Mouse (Mus musculus): ENCODE measurements around the gene Dhdh. TPM values are rescaled to one million over a fixed set of nuclear protein-coding genes. Genes with fewer than 3 reads are reported as not detected.

Dhdh gene
- polyA plus RNA-seq (2014; fragmentation: Illumina TruSeq; extraction: RNeasy Lipid Tissue Mini Kit (QIAGEN cat#74804); ENCODE audit: insufficient read depth, low read depth, low replicate concordance) = 5.0 TPM

DNA sequence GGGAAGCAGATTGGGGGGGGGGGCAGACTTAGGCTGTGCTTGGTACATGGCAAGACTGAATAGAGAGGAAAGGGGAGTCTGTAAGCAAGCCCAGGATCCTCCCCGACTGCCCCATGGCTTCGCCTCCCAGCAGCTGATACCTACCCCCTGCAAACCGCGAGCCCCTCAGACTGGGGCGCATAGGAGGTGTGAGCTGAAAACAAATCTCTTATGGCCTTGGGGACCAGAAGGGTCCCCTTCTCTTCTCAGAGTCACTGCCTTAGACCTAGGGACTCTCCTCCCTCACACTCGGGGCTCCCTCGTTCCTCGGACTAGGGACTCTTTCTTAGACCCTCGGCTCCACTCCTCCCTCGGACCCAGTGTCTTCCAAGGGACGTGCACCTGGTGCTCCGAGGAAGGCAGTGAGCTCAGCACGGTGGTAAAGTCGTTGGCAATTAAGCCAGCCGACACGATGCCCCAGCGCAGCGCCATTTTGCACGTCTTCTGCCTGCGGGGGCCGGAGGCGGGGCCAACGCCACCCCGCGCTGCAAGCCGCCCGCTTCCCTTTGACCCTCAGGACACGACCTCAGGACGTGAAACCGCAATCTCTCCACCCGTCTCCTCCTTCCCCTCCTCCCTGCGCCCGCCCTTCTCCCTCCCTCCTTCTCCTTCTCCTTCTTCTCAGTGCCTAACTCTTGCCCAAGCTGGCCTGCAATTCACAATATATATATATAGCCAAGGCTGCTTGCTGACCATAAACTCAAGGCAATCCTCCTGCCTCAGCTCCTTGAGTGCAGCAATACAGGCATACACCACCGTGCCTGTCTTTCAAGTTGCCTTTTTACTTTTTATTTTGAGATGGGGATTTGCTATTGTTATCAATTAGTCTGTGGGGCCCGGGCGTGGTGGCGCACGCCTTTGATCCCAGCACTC lies at the start of gene Dhdh:
Gene Dhdh (minus strand): TSS at position 513 of the 912 bp plus-strand sequence.

DNA sequence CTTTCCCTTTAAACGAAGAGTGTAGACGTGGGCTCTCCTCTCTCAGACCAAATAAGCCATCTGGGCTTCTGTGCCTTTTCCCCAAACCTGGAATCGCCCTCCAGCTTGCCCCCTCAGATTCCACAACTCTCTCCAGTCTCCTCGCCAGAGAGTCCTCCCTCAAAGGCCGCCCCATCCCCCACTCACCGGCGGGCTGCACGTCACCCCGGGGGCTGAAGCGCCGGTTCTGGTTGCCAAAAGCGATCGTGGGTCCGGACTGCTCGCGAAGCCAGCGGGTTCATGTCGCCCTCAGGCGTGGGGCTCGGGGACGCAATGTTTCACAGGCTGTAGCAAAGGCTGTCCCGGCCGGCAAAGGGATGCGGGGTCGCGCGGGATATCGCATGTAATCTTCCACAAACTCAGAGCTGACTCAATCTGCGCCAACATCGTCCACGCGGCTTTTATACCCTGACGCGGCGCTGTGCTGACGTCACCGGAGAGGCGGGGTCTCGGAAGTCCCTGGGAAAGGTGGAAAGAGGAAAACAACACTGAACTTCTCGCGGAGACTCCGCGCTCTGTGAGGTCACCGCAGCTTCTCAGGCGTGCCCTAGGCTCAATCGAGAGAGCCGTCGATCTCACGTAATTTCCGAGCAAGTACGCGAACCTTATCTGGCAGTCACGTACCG lies 37.3 kb upstream of the Dhdh start, which contains the start of the genes Ppp1r15a and Plekha4:
Gene Ppp1r15a (minus strand): TSS at position 460 of the 665 bp plus-strand sequence.
Gene Plekha4 (plus strand): TSS at position 522 of the 665 bp plus-strand sequence.

DNA sequence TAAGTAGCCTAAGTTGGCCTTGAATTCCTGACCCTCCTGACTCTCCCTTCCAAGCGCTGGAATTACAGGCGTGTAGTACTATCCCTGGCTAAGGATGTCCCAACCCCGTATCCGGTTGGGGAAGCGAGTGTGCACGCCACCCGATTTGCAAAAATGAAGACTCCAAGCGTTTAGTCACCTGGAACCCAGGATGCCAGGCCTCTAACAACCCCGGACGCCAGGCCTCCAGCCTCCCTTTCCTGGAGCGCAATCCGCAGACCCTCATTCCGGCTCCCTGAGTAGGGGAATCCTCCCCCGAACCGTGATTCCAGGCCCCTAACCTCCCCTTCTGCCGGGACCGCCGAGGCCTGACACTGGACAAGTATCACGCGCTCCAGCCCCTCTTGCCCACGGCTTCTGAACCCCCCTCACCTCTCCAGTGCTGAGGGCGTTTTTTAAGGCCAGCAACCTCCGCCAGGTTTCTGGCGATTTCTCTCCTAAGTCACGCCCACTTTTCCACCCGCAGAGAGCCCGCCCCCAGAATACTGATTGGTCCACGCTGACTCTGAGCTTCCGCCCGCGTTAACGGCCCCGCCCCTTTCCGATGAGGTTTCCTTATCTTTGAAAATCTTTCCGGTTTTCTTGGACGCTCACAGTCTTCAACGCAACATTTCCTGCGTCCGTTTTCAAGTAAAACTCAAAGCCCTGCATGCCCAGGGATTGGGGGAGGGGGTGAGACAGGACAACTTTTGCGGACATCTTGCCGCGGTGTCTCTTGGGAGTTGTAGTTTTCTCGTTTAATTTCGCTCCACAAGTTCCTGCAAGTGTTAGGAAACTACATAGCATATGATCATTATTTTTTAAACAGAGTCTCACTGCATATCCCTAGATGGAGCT lies 21.5 kb upstream of the Dhdh start, which contains the start of gene Nucb1:
Gene Nucb1 (minus strand): TSS at position 495 of the 876 bp plus-strand sequence.

DNA sequence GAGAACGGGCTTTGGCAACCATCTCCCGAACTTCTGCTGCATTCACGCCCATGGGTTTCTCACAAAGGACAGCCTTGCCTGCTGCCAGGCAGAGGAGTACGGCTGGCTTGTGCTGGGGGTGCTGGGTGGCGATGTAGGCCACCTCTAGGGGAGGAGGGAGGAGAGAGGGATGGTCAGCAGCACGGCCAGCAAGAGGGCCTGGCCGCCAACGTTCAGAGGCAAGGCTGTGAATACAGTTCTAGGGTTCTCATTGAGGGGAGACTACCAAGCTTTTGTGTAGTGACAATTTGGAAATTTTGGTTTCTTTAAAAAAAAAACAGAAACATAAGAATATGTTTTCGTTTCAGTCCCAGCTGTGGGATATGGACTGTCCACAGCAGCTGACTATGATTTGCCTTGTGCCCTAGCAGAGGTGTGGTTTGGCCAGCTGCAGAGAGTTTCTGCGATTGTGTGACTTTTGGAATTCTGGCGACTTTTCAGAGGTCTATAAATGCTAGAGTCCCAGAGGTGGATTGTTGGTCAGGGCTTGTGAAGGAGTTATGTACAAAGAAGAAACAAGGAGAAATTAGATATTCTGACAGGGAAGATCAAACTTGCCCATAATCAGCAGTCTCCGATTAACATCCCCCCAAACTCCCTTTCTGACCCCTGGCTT lies 1.7 kb downstream of the Dhdh start, which contains the start of gene Gm45808:
Gene Gm45808 (minus strand): TSS at position 51 of the 655 bp plus-strand sequence.

DNA sequence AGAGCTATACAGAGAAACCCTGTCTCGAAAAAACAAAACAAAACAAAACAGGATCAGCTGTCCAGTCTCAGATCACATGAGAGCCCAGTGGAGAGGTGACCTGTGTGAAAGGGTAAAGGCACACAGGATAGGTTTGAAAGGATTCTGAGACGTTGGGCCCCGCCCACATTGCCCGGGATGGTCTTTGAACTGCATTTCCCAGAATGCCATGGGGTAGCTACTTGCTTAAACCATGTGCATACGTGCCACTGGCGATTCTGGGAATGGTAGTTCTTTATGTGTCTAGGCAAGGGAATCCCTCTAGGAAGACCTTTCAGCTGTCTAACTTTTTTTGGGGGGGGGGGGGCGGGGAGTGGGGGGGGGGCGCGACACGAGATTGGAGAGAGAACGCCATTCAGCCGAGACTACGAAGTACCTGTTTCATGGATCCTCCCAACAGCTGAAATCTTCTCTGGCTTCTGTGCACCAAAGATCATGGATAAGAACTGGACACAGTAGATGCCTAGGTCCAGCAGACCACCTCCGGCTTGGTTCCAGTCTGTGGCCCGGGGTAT lies 7.2 kb downstream of the Dhdh start, which contains the start of gene Tulp2:
Gene Tulp2 (plus strand): TSS at position 504 of the 554 bp plus-strand sequence.

DNA sequence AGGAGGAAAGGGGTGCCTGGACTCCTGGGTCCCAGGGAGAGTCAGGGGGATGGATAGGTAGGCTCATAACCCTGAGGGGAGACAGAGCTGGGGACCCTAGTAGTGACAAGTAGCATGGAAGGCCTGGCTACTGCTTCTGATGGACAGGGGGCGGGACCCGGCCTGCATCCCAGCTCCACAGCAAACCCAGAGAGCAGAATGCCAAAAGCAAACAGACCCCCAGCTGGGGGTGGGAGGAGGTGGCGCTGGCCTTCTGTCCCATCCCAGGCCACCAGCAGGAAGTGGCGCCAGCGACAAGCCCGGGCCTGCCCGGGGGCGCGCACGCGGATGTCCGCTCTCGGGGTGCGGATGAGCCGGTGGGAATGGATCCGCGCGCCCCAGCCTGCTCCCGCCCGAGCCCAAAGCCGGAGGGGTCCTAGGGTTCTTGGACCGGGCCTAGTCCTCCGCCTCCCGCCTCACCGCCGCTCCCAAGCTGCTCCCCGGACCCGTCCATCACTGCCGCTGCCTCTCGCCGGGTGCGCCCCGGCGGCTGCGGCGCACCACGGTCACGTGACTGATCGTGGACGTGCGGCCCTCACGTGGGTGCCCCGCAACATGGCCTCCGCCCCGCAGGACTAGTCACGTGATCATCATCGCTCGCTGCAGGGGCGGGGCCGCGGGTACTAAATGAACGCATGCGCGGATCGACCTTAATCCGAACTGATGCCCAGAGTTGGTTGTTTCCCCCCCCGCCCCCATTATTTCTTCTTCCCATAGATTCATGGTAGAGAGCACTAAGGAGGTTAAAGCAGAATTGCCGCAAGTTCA lies 22.1 kb downstream of the Dhdh start, which contains the start of gene Bax:
Gene Bax (minus strand): TSS at position 616 of the 807 bp plus-strand sequence.

DNA sequence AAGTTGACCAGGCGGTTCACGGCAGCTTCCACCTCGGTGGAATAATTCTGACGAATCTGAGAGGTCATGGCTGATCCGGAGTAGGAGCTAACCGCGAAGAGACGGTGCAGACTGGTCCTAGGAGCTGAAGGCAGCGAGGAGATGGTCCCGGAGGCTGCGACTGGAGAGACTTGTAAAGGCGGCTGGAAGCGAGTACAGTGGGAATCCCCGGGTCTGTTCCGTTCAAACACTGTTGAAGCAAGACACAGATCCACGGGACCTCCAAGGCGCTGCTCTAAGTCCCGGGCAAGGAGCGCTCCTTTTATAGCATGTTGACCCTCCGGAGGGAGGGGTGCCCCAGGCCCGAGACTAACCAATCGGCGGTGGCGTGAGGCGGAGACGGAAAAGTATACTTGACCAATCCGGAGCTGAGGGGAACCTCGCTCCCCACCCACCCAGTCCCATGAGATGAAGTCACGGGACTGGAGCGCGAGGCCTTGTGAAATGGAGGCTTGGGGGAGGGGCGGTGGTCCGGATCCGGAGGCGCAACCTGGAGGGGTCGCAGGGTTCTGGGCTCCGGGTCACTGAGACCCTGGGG lies 29.0 kb downstream of the Dhdh start, which contains the start of gene Ftl1:
Gene Ftl1 (minus strand): TSS at position 321 of the 577 bp plus-strand sequence.

DNA sequence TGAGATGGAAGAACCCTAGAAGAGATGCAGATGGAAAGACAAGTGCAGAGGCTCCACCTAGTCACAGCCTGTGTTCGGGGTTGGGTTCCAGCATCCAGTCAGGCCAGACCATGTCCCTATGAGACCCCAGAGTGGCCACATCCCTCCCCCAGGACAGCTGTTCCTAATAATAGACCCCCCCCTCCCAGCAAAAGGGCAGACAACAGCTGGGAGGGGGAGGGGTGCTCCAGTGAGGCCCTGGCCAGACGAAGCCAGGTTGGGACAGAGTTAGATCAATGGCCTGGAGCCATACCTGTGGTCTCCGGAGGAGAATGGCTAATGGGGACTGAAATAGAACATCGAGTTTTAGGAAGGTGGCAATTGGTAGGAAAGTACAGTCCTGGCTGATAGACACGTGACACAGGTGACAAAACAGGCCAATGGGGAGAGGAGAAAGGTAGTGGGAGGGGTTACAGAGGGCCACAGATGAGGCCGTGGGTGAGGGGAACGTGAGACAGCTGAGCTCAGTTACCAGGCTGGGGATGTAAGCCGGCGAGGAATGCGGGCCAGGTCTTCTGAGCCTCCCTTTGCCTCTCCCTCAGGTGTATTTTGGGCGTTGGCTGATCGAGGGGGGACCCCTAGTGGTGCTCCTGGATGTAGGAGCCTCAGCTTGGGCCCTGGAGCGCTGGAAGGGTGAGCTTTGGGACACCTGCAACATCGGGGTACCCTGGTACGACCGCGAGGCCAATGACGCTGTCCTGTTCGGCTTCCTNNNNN lies 50.9 kb downstream of the Dhdh start, which contains the start of gene Ruvbl2:
Gene Ruvbl2 (minus strand): TSS at position 576 of the 756 bp plus-strand sequence.

DNA sequence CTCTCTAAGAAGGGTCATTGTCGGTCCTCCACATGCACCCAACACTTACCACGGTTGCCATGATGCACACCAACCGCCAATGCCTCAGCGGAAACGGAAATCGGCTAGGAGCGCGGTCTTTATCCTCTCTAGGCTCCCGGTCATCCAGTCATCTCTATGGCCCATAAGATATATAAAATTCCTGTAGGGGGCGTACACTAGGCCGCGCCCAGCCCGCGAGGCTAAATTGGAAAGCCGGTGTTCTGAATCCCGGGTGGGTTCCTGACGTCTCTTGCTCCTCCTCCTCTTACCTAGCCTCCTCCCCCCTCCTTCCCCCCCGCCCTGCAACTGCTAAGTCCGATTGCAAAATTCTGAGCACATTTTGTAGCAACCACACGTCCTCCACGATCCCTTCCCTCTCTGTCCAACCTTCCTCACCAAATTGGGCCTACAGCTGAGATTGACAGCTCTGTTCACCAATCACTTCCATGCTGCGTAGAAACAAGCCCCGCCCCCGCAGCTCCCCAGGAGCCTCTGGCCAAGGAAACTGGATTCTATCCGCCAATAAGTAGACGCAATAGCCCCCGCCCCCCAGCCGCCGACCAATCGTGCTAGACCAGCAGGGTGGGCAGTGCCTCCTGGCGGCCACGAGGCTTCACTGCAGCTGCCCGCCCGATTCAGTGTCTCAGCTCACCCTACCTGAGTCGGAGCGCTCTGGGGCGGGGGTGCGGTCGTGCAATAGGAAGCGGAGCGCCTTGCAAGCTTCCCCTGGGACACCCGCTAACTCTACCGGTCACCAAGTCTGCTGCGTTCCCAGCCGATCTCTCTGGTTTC lies 54.2 kb downstream of the Dhdh start, which contains the start of gene Gys1:
Gene Gys1 (plus strand): TSS at position 642 of the 813 bp plus-strand sequence.

Other genes with a start within 250 kb of the Dhdh start
- gene Cd37, start 249.7 kb downstream of the Dhdh start, polyA plus RNA-seq (2014; fragmentation: Illumina TruSeq; extraction: RNeasy Lipid Tissue Mini Kit (QIAGEN cat#74804); ENCODE audit: insufficient read depth, low read depth, low replicate concordance) = 36.3 TPM
- gene Slc6a16, start 247.7 kb downstream of the Dhdh start, polyA plus RNA-seq (2014; fragmentation: Illumina TruSeq; extraction: RNeasy Lipid Tissue Mini Kit (QIAGEN cat#74804); ENCODE audit: insufficient read depth, low read depth, low replicate concordance) = not detected
- gene Slc6a21, start 211.3 kb downstream of the Dhdh start, polyA plus RNA-seq (2014; fragmentation: Illumina TruSeq; extraction: RNeasy Lipid Tissue Mini Kit (QIAGEN cat#74804); ENCODE audit: insufficient read depth, low read depth, low replicate concordance) = not detected
- gene Trpm4, start 155.0 kb downstream of the Dhdh start, polyA plus RNA-seq (2014; fragmentation: Illumina TruSeq; extraction: RNeasy Lipid Tissue Mini Kit (QIAGEN cat#74804); ENCODE audit: insufficient read depth, low read depth, low replicate concordance) = 26.8 TPM
- gene Hrc, start 153.5 kb downstream of the Dhdh start, polyA plus RNA-seq (2014; fragmentation: Illumina TruSeq; extraction: RNeasy Lipid Tissue Mini Kit (QIAGEN cat#74804); ENCODE audit: insufficient read depth, low read depth, low replicate concordance) = 4.6 TPM
- 0.80 TPM for gene Ppfia3, start 121.8 kb downstream of the Dhdh start, polyA plus RNA-seq (2014; fragmentation: Illumina TruSeq; extraction: RNeasy Lipid Tissue Mini Kit (QIAGEN cat#74804); ENCODE audit: insufficient read depth, low read depth, low replicate concordance)
- gene Lin7b, start 118.2 kb downstream of the Dhdh start, polyA plus RNA-seq (2014; fragmentation: Illumina TruSeq; extraction: RNeasy Lipid Tissue Mini Kit (QIAGEN cat#74804); ENCODE audit: insufficient read depth, low read depth, low replicate concordance) = not detected
- gene Snrnp70, start 93.1 kb downstream of the Dhdh start, polyA plus RNA-seq (2014; fragmentation: Illumina TruSeq; extraction: RNeasy Lipid Tissue Mini Kit (QIAGEN cat#74804); ENCODE audit: insufficient read depth, low read depth, low replicate concordance) = 123 TPM
- gene Kcna7, start 83.2 kb downstream of the Dhdh start, polyA plus RNA-seq (2014; fragmentation: Illumina TruSeq; extraction: RNeasy Lipid Tissue Mini Kit (QIAGEN cat#74804); ENCODE audit: insufficient read depth, low read depth, low replicate concordance) = not detected
- 3.0 TPM for gene Ntf5, start 75.1 kb downstream of the Dhdh start, polyA plus RNA-seq (2014; fragmentation: Illumina TruSeq; extraction: RNeasy Lipid Tissue Mini Kit (QIAGEN cat#74804); ENCODE audit: insufficient read depth, low read depth, low replicate concordance)
- 5.9 TPM for gene Lhb, start 68.0 kb downstream of the Dhdh start, polyA plus RNA-seq (2014; fragmentation: Illumina TruSeq; extraction: RNeasy Lipid Tissue Mini Kit (QIAGEN cat#74804); ENCODE audit: insufficient read depth, low read depth, low replicate concordance)
- 8.9 TPM for gene Gys1, start 54.0 kb downstream of the Dhdh start, polyA plus RNA-seq (2014; fragmentation: Illumina TruSeq; extraction: RNeasy Lipid Tissue Mini Kit (QIAGEN cat#74804); ENCODE audit: insufficient read depth, low read depth, low replicate concordance)
- gene Ruvbl2, start 50.7 kb downstream of the Dhdh start, polyA plus RNA-seq (2014; fragmentation: Illumina TruSeq; extraction: RNeasy Lipid Tissue Mini Kit (QIAGEN cat#74804); ENCODE audit: insufficient read depth, low read depth, low replicate concordance) = 33.3 TPM
- 2,902 TPM for gene Ftl1, start 28.9 kb downstream of the Dhdh start, polyA plus RNA-seq (2014; fragmentation: Illumina TruSeq; extraction: RNeasy Lipid Tissue Mini Kit (QIAGEN cat#74804); ENCODE audit: insufficient read depth, low read depth, low replicate concordance)
- 93.3 TPM for gene Bax, start 21.9 kb downstream of the Dhdh start, polyA plus RNA-seq (2014; fragmentation: Illumina TruSeq; extraction: RNeasy Lipid Tissue Mini Kit (QIAGEN cat#74804); ENCODE audit: insufficient read depth, low read depth, low replicate concordance)
- gene Tulp2, start 6.9 kb downstream of the Dhdh start, polyA plus RNA-seq (2014; fragmentation: Illumina TruSeq; extraction: RNeasy Lipid Tissue Mini Kit (QIAGEN cat#74804); ENCODE audit: insufficient read depth, low read depth, low replicate concordance) = not detected
- not detected for gene Gm45808, start 2.0 kb downstream of the Dhdh start, polyA plus RNA-seq (2014; fragmentation: Illumina TruSeq; extraction: RNeasy Lipid Tissue Mini Kit (QIAGEN cat#74804); ENCODE audit: insufficient read depth, low read depth, low replicate concordance)
- 134 TPM for gene Nucb1, start 21.6 kb upstream of the Dhdh start, polyA plus RNA-seq (2014; fragmentation: Illumina TruSeq; extraction: RNeasy Lipid Tissue Mini Kit (QIAGEN cat#74804); ENCODE audit: insufficient read depth, low read depth, low replicate concordance)
- 62.8 TPM for gene Ppp1r15a, start 37.5 kb upstream of the Dhdh start, polyA plus RNA-seq (2014; fragmentation: Illumina TruSeq; extraction: RNeasy Lipid Tissue Mini Kit (QIAGEN cat#74804); ENCODE audit: insufficient read depth, low read depth, low replicate concordance)
- 5.7 TPM for gene Plekha4, start 37.5 kb upstream of the Dhdh start, polyA plus RNA-seq (2014; fragmentation: Illumina TruSeq; extraction: RNeasy Lipid Tissue Mini Kit (QIAGEN cat#74804); ENCODE audit: insufficient read depth, low read depth, low replicate concordance)
- 0.54 TPM for gene Hsd17b14, start 66.1 kb upstream of the Dhdh start, polyA plus RNA-seq (2014; fragmentation: Illumina TruSeq; extraction: RNeasy Lipid Tissue Mini Kit (QIAGEN cat#74804); ENCODE audit: insufficient read depth, low read depth, low replicate concordance)
- 43.0 TPM for gene Bcat2, start 81.3 kb upstream of the Dhdh start, polyA plus RNA-seq (2014; fragmentation: Illumina TruSeq; extraction: RNeasy Lipid Tissue Mini Kit (QIAGEN cat#74804); ENCODE audit: insufficient read depth, low read depth, low replicate concordance)
- gene Fgf21, start 126.7 kb upstream of the Dhdh start, polyA plus RNA-seq (2014; fragmentation: Illumina TruSeq; extraction: RNeasy Lipid Tissue Mini Kit (QIAGEN cat#74804); ENCODE audit: insufficient read depth, low read depth, low replicate concordance) = not detected
- not detected for gene Fut1, start 128.5 kb upstream of the Dhdh start, polyA plus RNA-seq (2014; fragmentation: Illumina TruSeq; extraction: RNeasy Lipid Tissue Mini Kit (QIAGEN cat#74804); ENCODE audit: insufficient read depth, low read depth, low replicate concordance)
- 0.38 TPM for gene Izumo1, start 133.0 kb upstream of the Dhdh start, polyA plus RNA-seq (2014; fragmentation: Illumina TruSeq; extraction: RNeasy Lipid Tissue Mini Kit (QIAGEN cat#74804); ENCODE audit: insufficient read depth, low read depth, low replicate concordance)
- 47.4 TPM for gene Rasip1, start 138.7 kb upstream of the Dhdh start, polyA plus RNA-seq (2014; fragmentation: Illumina TruSeq; extraction: RNeasy Lipid Tissue Mini Kit (QIAGEN cat#74804); ENCODE audit: insufficient read depth, low read depth, low replicate concordance)
- gene Mamstr, start 151.2 kb upstream of the Dhdh start, polyA plus RNA-seq (2014; fragmentation: Illumina TruSeq; extraction: RNeasy Lipid Tissue Mini Kit (QIAGEN cat#74804); ENCODE audit: insufficient read depth, low read depth, low replicate concordance) = 1.9 TPM
- gene Fut2, start 177.6 kb upstream of the Dhdh start, polyA plus RNA-seq (2014; fragmentation: Illumina TruSeq; extraction: RNeasy Lipid Tissue Mini Kit (QIAGEN cat#74804); ENCODE audit: insufficient read depth, low read depth, low replicate concordance) = 0.20 TPM
- 0.75 TPM for gene Ntn5, start 195.2 kb upstream of the Dhdh start, polyA plus RNA-seq (2014; fragmentation: Illumina TruSeq; extraction: RNeasy Lipid Tissue Mini Kit (QIAGEN cat#74804); ENCODE audit: insufficient read depth, low read depth, low replicate concordance)
- gene Sec1, start 205.6 kb upstream of the Dhdh start, polyA plus RNA-seq (2014; fragmentation: Illumina TruSeq; extraction: RNeasy Lipid Tissue Mini Kit (QIAGEN cat#74804); ENCODE audit: insufficient read depth, low read depth, low replicate concordance) = 0.90 TPM
- gene Car11, start 211.0 kb upstream of the Dhdh start, polyA plus RNA-seq (2014; fragmentation: Illumina TruSeq; extraction: RNeasy Lipid Tissue Mini Kit (QIAGEN cat#74804); ENCODE audit: insufficient read depth, low read depth, low replicate concordance) = 1.7 TPM
- gene Dbp, start 216.3 kb upstream of the Dhdh start, polyA plus RNA-seq (2014; fragmentation: Illumina TruSeq; extraction: RNeasy Lipid Tissue Mini Kit (QIAGEN cat#74804); ENCODE audit: insufficient read depth, low read depth, low replicate concordance) = 6.5 TPM
- gene Rpl18, start 226.7 kb upstream of the Dhdh start, polyA plus RNA-seq (2014; fragmentation: Illumina TruSeq; extraction: RNeasy Lipid Tissue Mini Kit (QIAGEN cat#74804); ENCODE audit: insufficient read depth, low read depth, low replicate concordance) = 1,283 TPM
- 16.2 TPM for gene Sphk2, start 229.2 kb upstream of the Dhdh start, polyA plus RNA-seq (2014; fragmentation: Illumina TruSeq; extraction: RNeasy Lipid Tissue Mini Kit (QIAGEN cat#74804); ENCODE audit: insufficient read depth, low read depth, low replicate concordance)
- 3.8 TPM for gene Fam83e, start 232.4 kb upstream of the Dhdh start, polyA plus RNA-seq (2014; fragmentation: Illumina TruSeq; extraction: RNeasy Lipid Tissue Mini Kit (QIAGEN cat#74804); ENCODE audit: insufficient read depth, low read depth, low replicate concordance)
- gene Spaca4, start 237.0 kb upstream of the Dhdh start, polyA plus RNA-seq (2014; fragmentation: Illumina TruSeq; extraction: RNeasy Lipid Tissue Mini Kit (QIAGEN cat#74804); ENCODE audit: insufficient read depth, low read depth, low replicate concordance) = not detected

All from lung, adult 10 weeks (tissue).